Mouse (Mus musculus): ENCODE measurements around the gene Gabarapl2. TPM values are rescaled to one million over a fixed set of nuclear protein-coding genes. Genes with fewer than 3 reads are reported as not detected.

Gene Gabarapl2
- polyA plus RNA-seq, 1 experiment from 2014 or later: 453 TPM

GRCm38 (mm10) chr8:111939516-111940142, 874 bp upstream of the Gabarapl2 start:
- Histone ChIP-seq H3K9ac (replicated peaks) (peak overlapping the region; percentile 54), H3K4me2 (replicated peaks) (peak overlapping the region; percentile 64), H3K4me1 (replicated peaks) (peaks cover 19% of the 10 kb centered on the region), H3K27ac (no peak overlapping the region), H3K9me3 (no peaks in the 10 kb centered on the region), H3K27me3 (no peaks in the 10 kb centered on the region), H3K4me3 (replicated peaks) (peak overlapping the region; percentile 99), H3K36me3 (peaks cover 18% of the 10 kb centered on the region)
- peak; percentile 66 for ATAC-seq
- 13% methylated on average over 10 of the region's 10 CpGs for WGBS

GRCm38 (mm10) chr8:111941101-111941454, 575 bp downstream of the Gabarapl2 start:
- Histone ChIP-seq H3K27me3 (no peaks in the 10 kb centered on the region), H3K4me1 (replicated peaks) (peaks cover 19% of the 10 kb centered on the region), H3K4me3 (replicated peaks) (peak overlapping the region; percentile 99), H3K9ac (replicated peaks) (peak overlapping the region; percentile 95), H3K36me3 (peaks cover 30% of the 10 kb centered on the region), H3K4me2 (replicated peaks) (peak overlapping the region; percentile 100), H3K27ac (peak overlapping the region; percentile 80; the same call in 1 of the 2 replicates), H3K9me3 (no peaks in the 10 kb centered on the region)
- ATAC-seq: peak; percentile 35
- under 1% methylated on average over 23 of the region's 23 CpGs for WGBS

GRCm38 (mm10) chr8:111943544-111943943, 3.0 kb downstream of the Gabarapl2 start:
- Histone ChIP-seq H3K9me3 (no peaks in the 10 kb centered on the region), H3K4me3 (replicated peaks) (no peak overlapping the region), H3K4me2 (replicated peaks) (no peak overlapping the region), H3K27me3 (no peaks in the 10 kb centered on the region), H3K4me1 (replicated peaks) (peaks cover 19% of the 10 kb centered on the region), H3K27ac (no peak overlapping the region), H3K36me3 (peaks cover 53% of the 10 kb centered on the region), H3K9ac (replicated peaks) (no peak overlapping the region)
- no peak for ATAC-seq
- WGBS: 92% methylated on average over 2 of the region's 2 CpGs

- H3K4me3 ChIP-seq (replicated peaks): no peak overlapping the region
- no peak overlapping the region for H3K27ac ChIP-seq
- H3K4me2 ChIP-seq (replicated peaks): no peak overlapping the region
- no peaks in the 10 kb centered on the region for H3K27me3 ChIP-seq
- H3K4me1 ChIP-seq (replicated peaks): peaks cover 2% of the 10 kb centered on the region
- H3K36me3 ChIP-seq: peaks cover 80% of the 10 kb centered on the region
- H3K9ac ChIP-seq (replicated peaks): no peak overlapping the region
- ATAC-seq: no peak
- 95% methylated on average over 2 of the region's 2 CpGs for WGBS
- H3K9me3 ChIP-seq: no peaks in the 10 kb centered on the region
Observed at GRCm38 (mm10) chr8:111947144-111947543, 6.6 kb downstream of the Gabarapl2 start.

GRCm38 (mm10) chr8:111947954-111948353, 7.5 kb downstream of the Gabarapl2 start:
- no peak overlapping the region for H3K9ac ChIP-seq (replicated peaks)
- H3K27me3 ChIP-seq: no peaks in the 10 kb centered on the region
- ATAC-seq: no peak
- H3K4me3 ChIP-seq (replicated peaks): no peak overlapping the region
- H3K4me2 ChIP-seq (replicated peaks): no peak overlapping the region
- no peaks in the 10 kb centered on the region for H3K4me1 ChIP-seq (replicated peaks)
- H3K27ac ChIP-seq: no peak overlapping the region
- WGBS: 95% methylated on average over 8 of the region's 8 CpGs
- H3K36me3 ChIP-seq: peaks cover 82% of the 10 kb centered on the region
- H3K9me3 ChIP-seq: no peaks in the 10 kb centered on the region

- peaks cover 82% of the 10 kb centered on the region for H3K36me3 ChIP-seq
- no peaks in the 10 kb centered on the region for H3K4me1 ChIP-seq (replicated peaks)
- H3K9ac ChIP-seq (replicated peaks): no peak overlapping the region
- H3K9me3 ChIP-seq: no peaks in the 10 kb centered on the region
- WGBS: 95% methylated on average over 3 of the region's 3 CpGs
- H3K27ac ChIP-seq: no peak overlapping the region
- H3K4me2 ChIP-seq (replicated peaks): no peak overlapping the region
- H3K4me3 ChIP-seq (replicated peaks): no peak overlapping the region
- no peak for ATAC-seq
- no peaks in the 10 kb centered on the region for H3K27me3 ChIP-seq
Observed at GRCm38 (mm10) chr8:111950846-111951245, 10.3 kb downstream of the Gabarapl2 start.

- WGBS: 97% methylated on average over 7 of the region's 7 CpGs
- no peak for ATAC-seq
- Histone ChIP-seq H3K4me2 (replicated peaks) (no peak overlapping the region), H3K9ac (replicated peaks) (no peak overlapping the region), H3K4me1 (replicated peaks) (no peaks in the 10 kb centered on the region), H3K27me3 (no peaks in the 10 kb centered on the region), H3K36me3 (peaks cover 81% of the 10 kb centered on the region), H3K9me3 (no peaks in the 10 kb centered on the region), H3K4me3 (replicated peaks) (no peak overlapping the region), H3K27ac (no peak overlapping the region)
Observed at GRCm38 (mm10) chr8:111951317-111951716, 10.8 kb downstream of the Gabarapl2 start.

GRCm38 (mm10) chr8:111951936-111952335, 11.4 kb downstream of the Gabarapl2 start:
- no peaks in the 10 kb centered on the region for H3K9me3 ChIP-seq
- H3K27me3 ChIP-seq: no peaks in the 10 kb centered on the region
- no peak overlapping the region for H3K4me2 ChIP-seq (replicated peaks)
- no peak for ATAC-seq
- 96% methylated on average over 5 of the region's 5 CpGs for WGBS
- H3K4me3 ChIP-seq (replicated peaks): no peak overlapping the region
- no peak overlapping the region for H3K9ac ChIP-seq (replicated peaks)
- H3K27ac ChIP-seq: no peak overlapping the region
- no peaks in the 10 kb centered on the region for H3K4me1 ChIP-seq (replicated peaks)
- H3K36me3 ChIP-seq: peaks cover 81% of the 10 kb centered on the region

GRCm38 (mm10) chr8:111954844-111955594, 14.5 kb downstream of the Gabarapl2 start:
- H3K9ac ChIP-seq (replicated peaks): no peak overlapping the region
- H3K4me3 ChIP-seq (replicated peaks): no peak overlapping the region
- no peaks in the 10 kb centered on the region for H3K9me3 ChIP-seq
- H3K36me3 ChIP-seq: peaks cover 66% of the 10 kb centered on the region
- H3K27ac ChIP-seq: no peak overlapping the region
- H3K4me2 ChIP-seq (replicated peaks): no peak overlapping the region
- no peaks in the 10 kb centered on the region for H3K27me3 ChIP-seq
- 91% methylated on average over 4 of the region's 4 CpGs for WGBS
- ATAC-seq: no peak
- no peaks in the 10 kb centered on the region for H3K4me1 ChIP-seq (replicated peaks)

GRCm38 (mm10) chr8:111955879-111956278, 15.4 kb downstream of the Gabarapl2 start:
- H3K9ac ChIP-seq (replicated peaks): no peak overlapping the region
- 93% methylated on average over 5 of the region's 5 CpGs for WGBS
- H3K4me2 ChIP-seq (replicated peaks): no peak overlapping the region
- ATAC-seq: no peak
- H3K36me3 ChIP-seq: peaks cover 70% of the 10 kb centered on the region
- no peaks in the 10 kb centered on the region for H3K9me3 ChIP-seq
- no peaks in the 10 kb centered on the region for H3K4me1 ChIP-seq (replicated peaks)
- no peak overlapping the region for H3K4me3 ChIP-seq (replicated peaks)
- H3K27ac ChIP-seq: no peak overlapping the region
- no peaks in the 10 kb centered on the region for H3K27me3 ChIP-seq

GRCm38 (mm10) chr8:111957231-111957630, 16.7 kb downstream of the Gabarapl2 start:
- WGBS: 90% methylated on average over 2 of the region's 2 CpGs
- Histone ChIP-seq H3K4me3 (replicated peaks) (no peak overlapping the region), H3K9me3 (no peaks in the 10 kb centered on the region), H3K4me2 (replicated peaks) (no peak overlapping the region), H3K9ac (replicated peaks) (no peak overlapping the region), H3K4me1 (replicated peaks) (no peaks in the 10 kb centered on the region), H3K36me3 (peaks cover 58% of the 10 kb centered on the region), H3K27me3 (no peaks in the 10 kb centered on the region), H3K27ac (no peak overlapping the region)
- ATAC-seq: no peak

GRCm38 (mm10) chr8:111960591-111961321, 20.3 kb downstream of the Gabarapl2 start:
- Histone ChIP-seq H3K4me3 (replicated peaks) (no peak overlapping the region), H3K36me3 (peaks cover 29% of the 10 kb centered on the region), H3K27ac (no peak overlapping the region), H3K4me2 (replicated peaks) (no peak overlapping the region), H3K27me3 (no peaks in the 10 kb centered on the region), H3K4me1 (replicated peaks) (no peaks in the 10 kb centered on the region; the same call in 1 of the 2 replicates), H3K9ac (replicated peaks) (no peak overlapping the region), H3K9me3 (no peaks in the 10 kb centered on the region)
- no peak for ATAC-seq
- WGBS: 74% methylated on average over 15 of the region's 15 CpGs

Measured in midbrain, embryonic 13.5 days (tissue).